Mouse (Mus musculus) limb, embryonic 14.5 days (tissue): ENCODE results near the gene Hes2. TPM values are rescaled to one million over a fixed set of nuclear protein-coding genes. Genes with fewer than 3 reads are reported as not detected.
A peak's percentile ranks its signal among the peaks of the same experiment; 100 is the strongest.

Experiments
- ATAC-seq: fragments of 200-750 bp; cut with Nextera tagmentation; 2 replicates; pipeline ENCODE4 v1.8.0; 2017; ENCODE audit warnings: low read depth, moderate number of reproducible peaks, moderate TSS enrichment; ENCODE audit not compliant: low FRiP score
- DNase-seq: peaks from one replicate; pipeline ENCODE4 v3.0.0-alpha.2; 2015; ENCODE audit warnings: low spot score
- H3K27ac ChIP-seq: fragments of 300-500 bp; sonication (generic); replicated peaks from 2 replicates; pipeline ENCODE4 v1.5.1; 2014; ENCODE audit warnings: low read depth, mild to moderate bottlenecking, low read length, moderate library complexity, mixed read lengths
- H3K27me3 ChIP-seq: fragments of 300-500 bp; sonication (generic); 2 replicates; pipeline ENCODE4 v1.6.1; 2014; ENCODE audit warnings: low read length, mixed read lengths; ENCODE audit not compliant: control insufficient read depth, insufficient read depth
- H3K36me3 ChIP-seq: fragments of 300-500 bp; sonication (generic); 2 replicates; pipeline ENCODE4 v1.6.1; 2014; ENCODE audit warnings: mild to moderate bottlenecking, low read length, moderate library complexity, mixed read lengths; ENCODE audit not compliant: control insufficient read depth, insufficient read depth
- H3K4me1 ChIP-seq: fragments of 300-500 bp; sonication (generic); 2 replicates; pipeline ENCODE4 v1.6.1; 2014; ENCODE audit warnings: antibody characterized with exemption, low read length, mixed read lengths; ENCODE audit not compliant: control insufficient read depth, insufficient read depth
- H3K4me2 ChIP-seq: fragments of 300-500 bp; sonication (generic); replicated peaks from 2 replicates; pipeline ENCODE4 v1.6.1; 2014; ENCODE audit warnings: low read depth, mild to moderate bottlenecking, low read length, moderate library complexity; ENCODE audit not compliant: severe bottlenecking
- H3K4me3 ChIP-seq: fragments of 300-500 bp; sonication (generic); replicated peaks from 2 replicates; pipeline ENCODE4 v1.5.1; 2014; ENCODE audit warnings: low read length
- H3K9ac ChIP-seq: fragments of 300-500 bp; sonication (generic); 2 replicates; pipeline ENCODE4 v1.6.1; 2014; ENCODE audit warnings: mild to moderate bottlenecking, low read depth, low read length, moderate library complexity; ENCODE audit not compliant: severe bottlenecking
- H3K9me3 ChIP-seq: fragments of 300-500 bp; sonication (generic); 2 replicates; pipeline ENCODE4 v1.6.1; 2016; ENCODE audit warnings: low read length; ENCODE audit not compliant: control insufficient read depth
- POLR2A ChIP-seq: fragments of 200-500 bp; IDR thresholded peaks from 2 replicates; pipeline ENCODE4 v1.8.0; 2012; ENCODE audit warnings: inconsistent platforms, mild to moderate bottlenecking, moderate library complexity, borderline replicate concordance; ENCODE audit not compliant: insufficient read depth, insufficient read length; ENCODE audit errors: extremely low read depth
- WGBS: fragments of 180-500 bp; shearing (Covaris S2); extraction: QIAGEN DNeasy Blood & Tissue Kit; methylation state at CpG from one replicate; pipeline ENCODE4 v1.1.7; 2014; 5-methylcytosine and 5-hydroxymethylcytosine counted together
- polyA plus RNA-seq, 2 experiments: library from polyadenylated mRNA; depleted of rRNA in 1 of 2; stranded (reverse) in 1 of 2; unstranded in 1 of 2; fragments of >200 nt; fragmentation: Nextera tagmentation in 1 of 2; extraction: Ambion mirVana in 1 of 2; gene quantifications; 2 replicates each; pipeline versions ENCODE4 v1.2.1 to v1.2.3; 2012 to 2014

The Hes2 gene
- polyA plus RNA-seq, 2 experiments: 0.04 TPM; not detected in 1

GRCm38 (mm10) chr4:152202418-152202817 lies 43.8 kb downstream of the Hes2 start:
- Histone ChIP-seq H3K27ac (no peak overlapping the region), H3K27me3 (no peaks in the 10 kb centered on the region), H3K36me3 (no peaks in the 10 kb centered on the region), H3K4me2 (no peak overlapping the region), H3K9ac (no peak overlapping the region), H3K4me3 (no peak overlapping the region), H3K4me1 (peaks cover 13% of the 10 kb centered on the region; the same call in 1 of the 2 replicates), H3K9me3 (no peaks in the 10 kb centered on the region)
- ATAC-seq (no peak), DNase-seq (no peak)
- 73% methylated on average over 1 of the region's 1 CpGs for WGBS
- TF ChIP-seq POLR2A: no peak

GRCm38 (mm10) chr4:152202905-152203304 lies 44.2 kb downstream of the Hes2 start:
- Histone ChIP-seq H3K9ac (no peak overlapping the region), H3K4me3 (no peak overlapping the region), H3K27me3 (no peaks in the 10 kb centered on the region), H3K27ac (no peak overlapping the region), H3K4me2 (no peak overlapping the region), H3K36me3 (no peaks in the 10 kb centered on the region), H3K4me1 (peaks cover 13% of the 10 kb centered on the region; the same call in 1 of the 2 replicates), H3K9me3 (no peaks in the 10 kb centered on the region)
- 61% methylated on average over 3 of the region's 3 CpGs for WGBS
- TF ChIP-seq POLR2A: no peak
- ATAC-seq (peak; percentile 18; the same call in 1 of the 2 replicates), DNase-seq (no peak)

GRCm38 (mm10) chr4:152204663-152205062 lies 46.0 kb downstream of the Hes2 start:
- Histone ChIP-seq H3K9ac (no peak overlapping the region), H3K9me3 (no peaks in the 10 kb centered on the region), H3K4me2 (no peak overlapping the region), H3K27me3 (no peaks in the 10 kb centered on the region), H3K4me1 (peaks cover 13% of the 10 kb centered on the region; the same call in 1 of the 2 replicates), H3K27ac (no peak overlapping the region), H3K4me3 (no peak overlapping the region), H3K36me3 (no peaks in the 10 kb centered on the region)
- WGBS: 83% methylated on average over 6 of the region's 6 CpGs
- DNase-seq: no peak
- no peak for TF ChIP-seq POLR2A
- no peak for ATAC-seq

GRCm38 (mm10) chr4:152206199-152206598 lies 47.5 kb downstream of the Hes2 start:
- H3K27me3 ChIP-seq: no peaks in the 10 kb centered on the region
- no peaks in the 10 kb centered on the region for H3K9me3 ChIP-seq
- no peaks in the 10 kb centered on the region for H3K36me3 ChIP-seq
- H3K27ac ChIP-seq: 0 out of 2 replicates have a peak overlapping the region, but pooled peaks have one; percentile 33
- peaks cover 12% of the 10 kb centered on the region; the same call in 1 of the 2 replicates for H3K4me1 ChIP-seq
- peak; percentile 45 for DNase-seq
- H3K9ac ChIP-seq: no peak overlapping the region
- no peak overlapping the region for H3K4me2 ChIP-seq
- no peak overlapping the region for H3K4me3 ChIP-seq
- 30% methylated on average over 6 of the region's 6 CpGs for WGBS
- no peak for TF ChIP-seq POLR2A
- peak; percentile 77; the same call in 1 of the 2 replicates for ATAC-seq

DNA sequence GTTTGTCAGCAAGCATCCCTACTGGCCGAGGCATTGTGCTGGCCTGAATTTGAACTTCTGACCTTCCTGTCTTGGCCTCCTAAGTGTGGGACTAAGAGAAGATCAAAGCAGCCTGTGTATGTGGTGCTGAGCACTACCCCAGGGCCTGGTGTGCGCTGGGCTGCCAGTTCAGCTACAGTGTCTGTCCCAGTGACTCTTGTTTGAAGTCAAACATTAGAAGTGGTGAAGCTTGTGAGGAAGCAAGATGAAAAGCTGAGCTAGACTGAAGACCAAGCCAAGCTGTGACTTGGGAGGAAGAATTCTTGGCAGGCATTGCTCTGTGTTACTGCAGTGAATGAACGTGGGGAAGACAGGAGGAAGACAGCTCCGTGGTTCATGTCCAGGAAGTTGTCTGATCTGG lies 51.0 kb downstream of the Hes2 start:
- no peak overlapping the region for H3K4me3 ChIP-seq
- no peaks in the 10 kb centered on the region for H3K36me3 ChIP-seq
- H3K4me2 ChIP-seq: no peak overlapping the region
- no peak overlapping the region for H3K27ac ChIP-seq
- no peak for TF ChIP-seq POLR2A
- no peaks in the 10 kb centered on the region for H3K9me3 ChIP-seq
- peak; percentile 11 for DNase-seq
- H3K9ac ChIP-seq: no peak overlapping the region
- peaks cover 6% of the 10 kb centered on the region; the same call in 1 of the 2 replicates for H3K4me1 ChIP-seq
- WGBS: 40% methylated on average over 4 of the region's 4 CpGs
- no peak for ATAC-seq
- H3K27me3 ChIP-seq: no peaks in the 10 kb centered on the region

Other genes starting within 250 kb of the Hes2 start
- gene Dnajc11, start 225.2 kb upstream of the Hes2 start, polyA plus RNA-seq (2012; rRNA removed): 56.9 and 73.1 TPM in 2 replicates
- gene Dnajc11, start 225.2 kb upstream of the Hes2 start, polyA plus RNA-seq (2014; fragmentation: Nextera tagmentation; extraction: Ambion mirVana): 50.9 and 52.5 TPM in 2 replicates
- 60.6 and 61.6 TPM in 2 replicates for gene Thap3, start 169.9 kb upstream of the Hes2 start, polyA plus RNA-seq (2012; rRNA removed)
- 36.1 and 37.5 TPM in 2 replicates for gene Thap3, start 169.9 kb upstream of the Hes2 start, polyA plus RNA-seq (2014; fragmentation: Nextera tagmentation; extraction: Ambion mirVana)
- gene Phf13, start 162.6 kb upstream of the Hes2 start, polyA plus RNA-seq (2012; rRNA removed): 35.1 and 40.5 TPM in 2 replicates
- gene Phf13, start 162.6 kb upstream of the Hes2 start, polyA plus RNA-seq (2014; fragmentation: Nextera tagmentation; extraction: Ambion mirVana): 33.7 and 37.1 TPM in 2 replicates
- 18.8 and 25.7 TPM in 2 replicates for gene Klhl21, start 150.1 kb upstream of the Hes2 start, polyA plus RNA-seq (2012; rRNA removed)
- gene Klhl21, start 150.1 kb upstream of the Hes2 start, polyA plus RNA-seq (2014; fragmentation: Nextera tagmentation; extraction: Ambion mirVana): 11.0 and 11.1 TPM in 2 replicates
- 31.2 and 41.5 TPM in 2 replicates for gene Zbtb48, start 131.2 kb upstream of the Hes2 start, polyA plus RNA-seq (2012; rRNA removed)
- gene Zbtb48, start 131.2 kb upstream of the Hes2 start, polyA plus RNA-seq (2014; fragmentation: Nextera tagmentation; extraction: Ambion mirVana): 25.4 and 27.4 TPM in 2 replicates
- gene Tas1r1, start 120.3 kb upstream of the Hes2 start, polyA plus RNA-seq (2012; rRNA removed): 1.0 and 1.7 TPM in 2 replicates
- 0.93 and 1.3 TPM in 2 replicates for gene Tas1r1, start 120.3 kb upstream of the Hes2 start, polyA plus RNA-seq (2014; fragmentation: Nextera tagmentation; extraction: Ambion mirVana)
- 28.5 and 33.4 TPM in 2 replicates for gene Nol9, start 119.5 kb upstream of the Hes2 start, polyA plus RNA-seq (2012; rRNA removed)
- 25.9 and 32.2 TPM in 2 replicates for gene Nol9, start 119.5 kb upstream of the Hes2 start, polyA plus RNA-seq (2014; fragmentation: Nextera tagmentation; extraction: Ambion mirVana)
- 25.0 and 36.2 TPM in 2 replicates for gene Plekhg5, start 86.4 kb upstream of the Hes2 start, polyA plus RNA-seq (2012; rRNA removed)
- gene Plekhg5, start 86.4 kb upstream of the Hes2 start, polyA plus RNA-seq (2014; fragmentation: Nextera tagmentation; extraction: Ambion mirVana): 14.1 and 16.9 TPM in 2 replicates
- gene Tnfrsf25, start 42.9 kb upstream of the Hes2 start, polyA plus RNA-seq (2012; rRNA removed): 5.6 and 6.0 TPM in 2 replicates
- 1.0 TPM in 2 replicates for gene Tnfrsf25, start 42.9 kb upstream of the Hes2 start, polyA plus RNA-seq (2014; fragmentation: Nextera tagmentation; extraction: Ambion mirVana)
- gene Espn, start 6.5 kb upstream of the Hes2 start, polyA plus RNA-seq (2012; rRNA removed): 1.7 TPM in 2 replicates
- 1.4 and 1.7 TPM in 2 replicates for gene Espn, start 6.5 kb upstream of the Hes2 start, polyA plus RNA-seq (2014; fragmentation: Nextera tagmentation; extraction: Ambion mirVana)
- gene Acot7, start 19.3 kb downstream of the Hes2 start, polyA plus RNA-seq (2012; rRNA removed): 47.7 and 50.3 TPM in 2 replicates
- 47.3 and 48.4 TPM in 2 replicates for gene Acot7, start 19.3 kb downstream of the Hes2 start, polyA plus RNA-seq (2014; fragmentation: Nextera tagmentation; extraction: Ambion mirVana)
- gene Gpr153, start 115.4 kb downstream of the Hes2 start, polyA plus RNA-seq (2012; rRNA removed): 56.5 and 79.5 TPM in 2 replicates
- gene Gpr153, start 115.4 kb downstream of the Hes2 start, polyA plus RNA-seq (2014; fragmentation: Nextera tagmentation; extraction: Ambion mirVana): 28.6 and 33.0 TPM in 2 replicates
- gene Hes3, start 132.8 kb downstream of the Hes2 start, polyA plus RNA-seq (2012; rRNA removed): 0.03 and 0.13 TPM in 2 replicates
- not detected in 2 replicates for gene Hes3, start 132.8 kb downstream of the Hes2 start, polyA plus RNA-seq (2014; fragmentation: Nextera tagmentation; extraction: Ambion mirVana)
- gene Icmt, start 138.4 kb downstream of the Hes2 start, polyA plus RNA-seq (2012; rRNA removed): 26.6 and 30.7 TPM in 2 replicates
- 27.6 and 32.7 TPM in 2 replicates for gene Icmt, start 138.4 kb downstream of the Hes2 start, polyA plus RNA-seq (2014; fragmentation: Nextera tagmentation; extraction: Ambion mirVana)
- gene Rnf207, start 160.1 kb downstream of the Hes2 start, polyA plus RNA-seq (2012; rRNA removed): 0.92 and 1.1 TPM in 2 replicates
- 0.39 and 0.50 TPM in 2 replicates for gene Rnf207, start 160.1 kb downstream of the Hes2 start, polyA plus RNA-seq (2014; fragmentation: Nextera tagmentation; extraction: Ambion mirVana)
- 296 and 760 TPM in 2 replicates for gene Rpl22, start 166.9 kb downstream of the Hes2 start, polyA plus RNA-seq (2012; rRNA removed)
- gene Rpl22, start 166.9 kb downstream of the Hes2 start, polyA plus RNA-seq (2014; fragmentation: Nextera tagmentation; extraction: Ambion mirVana): 422 and 460 TPM in 2 replicates
- gene Chd5, start 179.8 kb downstream of the Hes2 start, polyA plus RNA-seq (2012; rRNA removed): 0.72 and 0.83 TPM in 2 replicates
- 0.07 and 0.54 TPM in 2 replicates for gene Chd5, start 179.8 kb downstream of the Hes2 start, polyA plus RNA-seq (2014; fragmentation: Nextera tagmentation; extraction: Ambion mirVana)